Mouse (Mus musculus): Measurements from ENCODE around the gene Prnd.

DNA sequence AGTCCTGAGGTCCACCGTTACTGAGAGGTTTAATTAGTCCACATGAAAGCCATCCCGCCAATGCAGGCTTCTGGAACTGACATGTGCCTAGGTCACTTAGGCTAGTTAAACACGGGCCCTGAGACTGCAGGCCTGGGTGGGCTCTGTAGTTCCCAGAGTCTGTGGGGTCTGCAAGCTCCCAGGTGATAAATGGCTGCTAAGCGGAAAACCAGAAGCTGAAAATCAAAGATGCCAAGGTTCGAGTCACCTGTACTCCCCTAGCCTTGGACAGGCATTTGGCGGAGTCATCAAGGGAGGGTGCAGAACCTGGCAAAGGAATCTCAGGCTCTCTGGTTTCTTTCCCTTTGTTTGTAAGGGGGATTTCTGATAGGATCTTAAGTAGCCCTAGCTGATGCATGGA, 9.2 kb upstream of the Prnd start:
- TF ChIP-seq CTCF (IDR thresholded peaks at IDR 0.05; ENCODE audit: low read depth, low read length) = no peak
- no peak for TF ChIP-seq POLR2A (IDR thresholded peaks at IDR 0.05; ENCODE audit: insufficient read depth, low read length)
- TF ChIP-seq EP300 (IDR thresholded peaks at IDR 0.05; ENCODE audit: insufficient read depth, low read depth, low read length) = no peak

Data from ES-Bruce4 (cell line).